Mouse (Mus musculus) cortical plate, adult 2 months (tissue): ENCODE results near the gene Mrps30.

Source experiments
- CTCF ChIP-seq: fragments of 200-500 bp; IDR thresholded peaks from 2 replicates; pipeline ENCODE4 v1.5.1; 2011; ENCODE audit warnings: mild to moderate bottlenecking, control low read depth, low read length; ENCODE audit not compliant: insufficient read depth; ENCODE audit errors: extremely low read depth
- POLR2A ChIP-seq: fragments of 200-500 bp; IDR thresholded peaks from 2 replicates; pipeline ENCODE4 v1.6.1; 2011; ENCODE audit warnings: mild to moderate bottlenecking, low read length, control low read depth; ENCODE audit not compliant: insufficient read depth; ENCODE audit errors: extremely low read depth

- TF ChIP-seq CTCF (no peak), POLR2A (no peak)
Measured at GRCm38 (mm10) chr13:118400340-118400739, 13.3 kb upstream of the Mrps30 start.
